Mouse (Mus musculus) gastrocnemius, adult 8-10 months (tissue): ENCODE measurements at regions not wholly inside any gene's neighbourhood (a gene's known extent, or its start where the extent isn't known, plus 50 kb on each side); places are given as distances from the start of the nearest gene placed in this dataset.
"Not testable (repeated sequence)": the region's sequence is repeated elsewhere in the genome, so short reads cannot be mapped to it uniquely, and the experiment has no call there.

ENCODE experiments used
- DNase-seq, 2 experiments: peaks; one replicate each; pipeline ENCODE4 v3.0.0; 2022; ENCODE audit warnings: low spot score in 2 of 2

GRCm38 (mm10) chr2:179096861-179097260 is 345.4 kb upstream of the Cdh4 start:
- no peak for DNase-seq

GRCm38 (mm10) chr2:179099783-179100182 is 342.4 kb upstream of the Cdh4 start:
- DNase-seq: no peak

GRCm38 (mm10) chr2:179103114-179103513 is 339.1 kb upstream of the Cdh4 start:
- no peak for DNase-seq

GRCm38 (mm10) chr2:179112951-179113350 is 329.3 kb upstream of the Cdh4 start:
- no peak for DNase-seq

- no peak for DNase-seq
Observed at GRCm38 (mm10) chr2:179128018-179128417, 314.2 kb upstream of the Cdh4 start.

GRCm38 (mm10) chr2:179128432-179128831 is 313.8 kb upstream of the Cdh4 start:
- no peak for DNase-seq

GRCm38 (mm10) chr2:179131004-179131403 is 311.2 kb upstream of the Cdh4 start:
- no peak for DNase-seq

GRCm38 (mm10) chr2:179142313-179142712 is 299.9 kb upstream of the Cdh4 start:
- DNase-seq: no peak

GRCm38 (mm10) chr2:179145726-179146125 is 296.5 kb upstream of the Cdh4 start:
- no peak for DNase-seq

GRCm38 (mm10) chr2:179146274-179146673 is 296.0 kb upstream of the Cdh4 start:
- DNase-seq: no peak

- no peak for DNase-seq
Observed at GRCm38 (mm10) chr2:179148194-179148593, 294.0 kb upstream of the Cdh4 start.

GRCm38 (mm10) chr2:179148667-179149066 is 293.6 kb upstream of the Cdh4 start:
- DNase-seq: no peak

GRCm38 (mm10) chr2:179158881-179159280 is 283.4 kb upstream of the Cdh4 start:
- DNase-seq: no peak

- no peak for DNase-seq
Observed at GRCm38 (mm10) chr2:179163116-179163515, 279.1 kb upstream of the Cdh4 start.

- no peak for DNase-seq
Observed at GRCm38 (mm10) chr2:179170157-179170556, 272.1 kb upstream of the Cdh4 start.

- no peak for DNase-seq
Observed at GRCm38 (mm10) chr2:179170608-179171007, 271.6 kb upstream of the Cdh4 start.

GRCm38 (mm10) chr2:179176835-179177530 is 265.2 kb upstream of the Cdh4 start:
- DNase-seq: not testable (repeated sequence)

GRCm38 (mm10) chr2:179181366-179181765 is 260.9 kb upstream of the Cdh4 start:
- no peak for DNase-seq

- DNase-seq: no peak
Observed at GRCm38 (mm10) chr2:179182123-179182522, 260.1 kb upstream of the Cdh4 start.

GRCm38 (mm10) chr2:179192906-179193496 is 249.2 kb upstream of the Cdh4 start:
- DNase-seq: no peak

GRCm38 (mm10) chr2:179193507-179194160 is 248.6 kb upstream of the Cdh4 start:
- peak in 1 of 2 experiments; percentile 27 for DNase-seq

- DNase-seq: no peak
Observed at GRCm38 (mm10) chr2:179197471-179197870, 244.8 kb upstream of the Cdh4 start.

GRCm38 (mm10) chr2:179200495-179200894 is 241.7 kb upstream of the Cdh4 start:
- no peak for DNase-seq
